Mouse (Mus musculus) heart, postnatal 0 days (tissue): ENCODE data around the gene Olfr455. TPM values are rescaled to one million over a fixed set of nuclear protein-coding genes. Genes with fewer than 3 reads are reported as not detected.

Source experiments
- ATAC-seq: fragments of 200-750 bp; cut with Nextera tagmentation; 2 replicates; pipeline ENCODE4 v1.8.0; 2017; ENCODE audit warnings: low read depth, moderate number of reproducible peaks, moderate library complexity; ENCODE audit not compliant: insufficient read depth
- DNase-seq: peaks from one replicate; pipeline ENCODE4 v3.0.0-alpha.2; 2016; ENCODE audit warnings: low spot score
- H3K27ac ChIP-seq: fragments of 300-500 bp; sonication (generic); 2 replicates; pipeline ENCODE4 v1.5.1; 2014; ENCODE audit warnings: low read depth, mild to moderate bottlenecking
- H3K27me3 ChIP-seq: fragments of 300-500 bp; sonication (generic); 2 replicates; pipeline ENCODE4 v1.6.1; 2014; ENCODE audit warnings: low read length, mixed read lengths; ENCODE audit not compliant: control insufficient read depth, insufficient read depth
- H3K36me3 ChIP-seq: fragments of 300-500 bp; sonication (generic); replicated peaks from 2 replicates; pipeline ENCODE4 v1.6.1; 2014; ENCODE audit warnings: low read length, mixed read lengths; ENCODE audit not compliant: control insufficient read depth, insufficient read depth
- H3K4me1 ChIP-seq: fragments of 300-500 bp; sonication (generic); 2 replicates; pipeline ENCODE4 v1.6.1; 2014; ENCODE audit warnings: antibody characterized with exemption; ENCODE audit not compliant: control insufficient read depth, insufficient read depth
- H3K4me2 ChIP-seq: fragments of 300-500 bp; sonication (generic); 2 replicates; pipeline ENCODE4 v1.6.1; 2014; ENCODE audit warnings: low read depth, mild to moderate bottlenecking, low read length, moderate library complexity
- H3K4me3 ChIP-seq: fragments of 300-500 bp; sonication (generic); 2 replicates; pipeline ENCODE4 v1.5.1; 2014; ENCODE audit warnings: low read depth, low read length
- H3K9ac ChIP-seq: fragments of 300-500 bp; sonication (generic); replicated peaks from 2 replicates; pipeline ENCODE4 v1.6.1; 2014; ENCODE audit warnings: low read depth, low read length, mixed read lengths
- H3K9me3 ChIP-seq: fragments of 300-500 bp; sonication (generic); replicated peaks from 2 replicates; pipeline ENCODE4 v1.6.1; 2016; ENCODE audit warnings: low read length; ENCODE audit not compliant: control insufficient read depth
- CTCF ChIP-seq: IDR thresholded peaks from 2 replicates; pipeline ENCODE4 v1.5.1; 2016; ENCODE audit warnings: antibody characterized with exemption, control low read depth, low read depth
- EP300 ChIP-seq: IDR thresholded peaks from 2 replicates; pipeline ENCODE4 v1.6.1; 2016; ENCODE audit warnings: antibody characterized with exemption, low read depth
- WGBS: fragments of 180-500 bp; shearing (Covaris S2); extraction: QIAGEN DNeasy Blood & Tissue Kit; methylation state at CpG from one replicate; pipeline ENCODE4 v1.1.7; 2014; 5-methylcytosine and 5-hydroxymethylcytosine counted together
- polyA plus RNA-seq: library from polyadenylated mRNA; unstranded; fragments of >200 nt; fragmentation: Nextera tagmentation; extraction: Ambion mirVana; gene quantifications from 2 replicates; pipeline ENCODE4 v1.2.1, GENCODE M21; 2015
- total RNA-seq: library from RNA; depleted of rRNA; stranded (reverse); fragments of >200 nt; gene quantifications from 2 replicates; pipeline ENCODE4 v1.2.3, GENCODE M21; 2014; ENCODE audit warnings: low replicate concordance

Gene Olfr455
- total and polyA plus RNA-seq, 2 experiments from 2014 or later = not detected

- TF ChIP-seq CTCF (no peak), EP300 (no peak)
- Histone ChIP-seq H3K27ac (no peak overlapping the region), H3K27me3 (no peaks in the 10 kb centered on the region), H3K4me1 (peaks cover 12% of the 10 kb centered on the region; the same call in 1 of the 2 replicates), H3K4me3 (no peak overlapping the region), H3K36me3 (no peaks in the 10 kb centered on the region), H3K4me2 (no peak overlapping the region), H3K9ac (no peak overlapping the region), H3K9me3 (no peaks in the 10 kb centered on the region)
- ATAC-seq (no peak), DNase-seq (no peak)
- 96% methylated on average over 14 of the region's 14 CpGs for WGBS
These were observed 11.3 kb upstream of the Olfr455 start for GRCm38 (mm10) chr6:42558641-42559040.

GRCm38 (mm10) chr6:42546180-42546579 lies 1.2 kb downstream of the Olfr455 start:
- no peak overlapping the region for H3K4me3 ChIP-seq
- 90% methylated on average over 2 of the region's 2 CpGs for WGBS
- H3K9me3 ChIP-seq = no peaks in the 10 kb centered on the region
- H3K4me2 ChIP-seq = no peak overlapping the region
- H3K27me3 ChIP-seq = no peaks in the 10 kb centered on the region
- TF ChIP-seq CTCF (no peak), EP300 (no peak)
- no peak for ATAC-seq
- no peak for DNase-seq
- H3K4me1 ChIP-seq = peaks cover 9% of the 10 kb centered on the region
- no peak overlapping the region for H3K9ac ChIP-seq
- H3K27ac ChIP-seq = peak overlapping the region; percentile 15; the same call in 1 of the 2 replicates
- H3K36me3 ChIP-seq = no peaks in the 10 kb centered on the region

GRCm38 (mm10) chr6:42545451-42545885 lies 1.9 kb downstream of the Olfr455 start:
- peak; percentile 22 for DNase-seq
- WGBS = 21% methylated on average over 2 of the region's 2 CpGs

DNA sequence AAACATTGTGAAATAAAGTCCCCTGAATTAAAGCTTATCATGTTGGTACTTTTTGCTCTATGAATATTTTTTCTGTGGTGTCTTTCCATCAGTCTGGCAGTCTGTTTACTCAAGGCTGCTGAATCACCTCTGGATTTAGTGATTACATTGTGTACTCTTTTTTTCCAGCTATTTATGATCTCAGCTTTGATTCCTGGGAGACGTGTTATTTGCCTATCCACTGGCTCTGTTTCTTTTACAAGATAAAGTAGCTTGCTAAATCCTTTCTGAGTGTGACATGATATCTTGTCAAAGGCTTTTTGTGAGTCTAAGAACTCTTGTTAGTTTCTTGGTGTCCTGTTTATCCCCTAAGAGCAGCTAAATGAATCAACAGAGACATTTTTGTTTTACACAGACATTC lies 2.5 kb downstream of the Olfr455 start:
- ATAC-seq = no peak
- Histone ChIP-seq H3K9me3 (no peaks in the 10 kb centered on the region), H3K4me1 (peaks cover 9% of the 10 kb centered on the region), H3K9ac (no peak overlapping the region), H3K27ac (no peak overlapping the region), H3K27me3 (no peaks in the 10 kb centered on the region), H3K36me3 (no peaks in the 10 kb centered on the region), H3K4me3 (no peak overlapping the region), H3K4me2 (no peak overlapping the region)
- no peak for DNase-seq
- TF ChIP-seq EP300 = no peak
- TF ChIP-seq CTCF = no peak
- 33% methylated on average over 1 of the region's 1 CpGs for WGBS

More at GRCm38 (mm10) chr6:42545451-42545885, 1.9 kb downstream of the Olfr455 start:
- Histone ChIP-seq H3K9me3 (no peaks in the 10 kb centered on the region), H3K4me3 (no peak overlapping the region), H3K9ac (no peak overlapping the region), H3K4me1 (peaks cover 9% of the 10 kb centered on the region), H3K36me3 (no peaks in the 10 kb centered on the region), H3K27ac (no peak overlapping the region; the same call in 1 of the 2 replicates), H3K4me2 (no peak overlapping the region), H3K27me3 (no peaks in the 10 kb centered on the region)
- TF ChIP-seq EP300 (no peak), CTCF (no peak)
- ATAC-seq = peak; percentile 53

GRCm38 (mm10) chr6:42542036-42543031 lies 5.1 kb downstream of the Olfr455 start:
- ATAC-seq (no peak), DNase-seq (no peak)
- peak overlapping the region; percentile 5; the same call in 1 of the 2 replicates for H3K27ac ChIP-seq
- no peaks in the 10 kb centered on the region for H3K27me3 ChIP-seq
- no peaks in the 10 kb centered on the region for H3K36me3 ChIP-seq
- no peaks in the 10 kb centered on the region for H3K9me3 ChIP-seq
- 30% methylated on average over 4 of the region's 4 CpGs for WGBS
- no peak for TF ChIP-seq EP300
- TF ChIP-seq CTCF = no peak
- peaks cover 9% of the 10 kb centered on the region for H3K4me1 ChIP-seq
- H3K4me2 ChIP-seq = no peak overlapping the region
- no peak overlapping the region for H3K9ac ChIP-seq
- no peak overlapping the region for H3K4me3 ChIP-seq
